Mouse (Mus musculus) embryonic facial prominence, embryonic 14.5 days (tissue): ENCODE data around the gene Mapk11. TPM values are rescaled to one million over a fixed set of nuclear protein-coding genes. Genes with fewer than 3 reads are reported as not detected.

ENCODE experiments used
- ATAC-seq: fragments of 200-750 bp; cut with Nextera tagmentation; 2 replicates; pipeline ENCODE4 v1.8.0; 2017; ENCODE audit warnings: low read depth, moderate number of reproducible peaks, moderate TSS enrichment
- DNase-seq: peaks from one replicate; pipeline ENCODE4 v3.0.0-alpha.2; 2015; ENCODE audit warnings: low spot score
- H3K27ac ChIP-seq: fragments of 300-500 bp; sonication (generic); replicated peaks from 2 replicates; pipeline ENCODE4 v1.5.1; 2014; ENCODE audit warnings: low read depth, mild to moderate bottlenecking, low read length, moderate library complexity
- H3K27me3 ChIP-seq: fragments of 300-500 bp; sonication (generic); replicated peaks from 2 replicates; pipeline ENCODE4 v1.6.1; 2014; ENCODE audit warnings: low read length; ENCODE audit not compliant: control insufficient read depth, insufficient read depth
- H3K36me3 ChIP-seq: fragments of 300-500 bp; sonication (generic); 2 replicates; pipeline ENCODE4 v1.6.1; 2014; ENCODE audit warnings: low read length, mixed read lengths; ENCODE audit not compliant: control insufficient read depth, insufficient read depth
- H3K4me1 ChIP-seq: fragments of 300-500 bp; sonication (generic); 2 replicates; pipeline ENCODE4 v1.6.1; 2014; ENCODE audit warnings: antibody characterized with exemption, low read length; ENCODE audit not compliant: control insufficient read depth, insufficient read depth
- H3K4me2 ChIP-seq: fragments of 300-500 bp; sonication (generic); 2 replicates; pipeline ENCODE4 v1.6.1; 2014; ENCODE audit warnings: low read depth, mild to moderate bottlenecking, low read length, moderate library complexity, mixed read lengths
- H3K4me3 ChIP-seq: fragments of 300-500 bp; sonication (generic); 2 replicates; pipeline ENCODE4 v1.5.1; 2014; ENCODE audit warnings: low read depth, mild to moderate bottlenecking, low read length
- H3K9ac ChIP-seq: fragments of 300-500 bp; sonication (generic); 2 replicates; pipeline ENCODE4 v1.6.1; 2014; ENCODE audit warnings: low read depth, mild to moderate bottlenecking, low read length, moderate library complexity, mixed read lengths
- H3K9me3 ChIP-seq: fragments of 300-500 bp; sonication (generic); 2 replicates; pipeline ENCODE4 v1.6.1; 2016; ENCODE audit warnings: low read length; ENCODE audit not compliant: control insufficient read depth
- WGBS: fragments of 180-500 bp; shearing (Covaris S2); extraction: QIAGEN DNeasy Blood & Tissue Kit; methylation state at CpG from one replicate; pipeline ENCODE4 v1.1.7; 2014; 5-methylcytosine and 5-hydroxymethylcytosine counted together
- polyA plus RNA-seq: library from polyadenylated mRNA; unstranded; fragments of >200 nt; fragmentation: Nextera tagmentation; extraction: Ambion mirVana; gene quantifications from 2 replicates; pipeline ENCODE4 v1.2.1, GENCODE M21; 2014

Gene Mapk11
- polyA plus RNA-seq, 1 experiment from 2014 or later: 8.6 TPM

- WGBS: 0% methylated on average over 11 of the region's 13 CpGs
- H3K9ac ChIP-seq: peak overlapping the region; percentile 74; the same call in 1 of the 2 replicates
Observed at GRCm38 (mm10) chr15:89150041-89150390, 588 bp upstream of the Mapk11 start.

GRCm38 (mm10) chr15:89148496-89149270, 745 bp downstream of the Mapk11 start:
- Histone ChIP-seq H3K36me3 (peaks cover 4% of the 10 kb centered on the region; the same call in 1 of the 2 replicates), H3K4me2 (peak overlapping the region; percentile 95), H3K9me3 (no peaks in the 10 kb centered on the region), H3K27ac (0 out of 2 replicates have a peak overlapping the region, but pooled peaks have one; percentile 39), H3K4me1 (peaks cover 20% of the 10 kb centered on the region), H3K4me3 (peak overlapping the region; percentile 70), H3K9ac (peak overlapping the region; percentile 74), H3K27me3 (peaks cover 36% of the 10 kb centered on the region)
- no peak for ATAC-seq
- WGBS: 8% methylated on average over 23 of the region's 25 CpGs
- DNase-seq: no peak

More at GRCm38 (mm10) chr15:89150041-89150390, 588 bp upstream of the Mapk11 start:
- Histone ChIP-seq H3K4me2 (peak overlapping the region; percentile 95), H3K27ac (no peak overlapping the region; the same call in 1 of the 2 replicates), H3K36me3 (peaks cover 18% of the 10 kb centered on the region), H3K4me3 (peak overlapping the region; percentile 70), H3K4me1 (peaks cover 20% of the 10 kb centered on the region), H3K27me3 (peaks cover 36% of the 10 kb centered on the region), H3K9me3 (no peaks in the 10 kb centered on the region)
- DNase-seq (peak; percentile 67), ATAC-seq (no peak)

GRCm38 (mm10) chr15:89147895-89148294, 1.5 kb downstream of the Mapk11 start:
- peaks cover 37% of the 10 kb centered on the region for H3K27me3 ChIP-seq
- no peak for DNase-seq
- H3K4me1 ChIP-seq: peaks cover 20% of the 10 kb centered on the region
- no peak for ATAC-seq
- WGBS: 63% methylated on average over 4 of the region's 4 CpGs
- peak overlapping the region; percentile 95 for H3K4me2 ChIP-seq
- no peaks in the 10 kb centered on the region for H3K9me3 ChIP-seq
- no peaks in the 10 kb centered on the region for H3K36me3 ChIP-seq
- H3K4me3 ChIP-seq: peak overlapping the region; percentile 70
- no peak overlapping the region for H3K27ac ChIP-seq
- H3K9ac ChIP-seq: no peak overlapping the region

- ATAC-seq: no peak
- H3K27me3 ChIP-seq: peaks cover 40% of the 10 kb centered on the region
- H3K27ac ChIP-seq: no peak overlapping the region
- peaks cover 20% of the 10 kb centered on the region for H3K4me1 ChIP-seq
- peak overlapping the region; percentile 30 for H3K4me3 ChIP-seq
- H3K9me3 ChIP-seq: no peaks in the 10 kb centered on the region
- WGBS: 20% methylated on average over 10 of the region's 10 CpGs
- no peaks in the 10 kb centered on the region for H3K36me3 ChIP-seq
- H3K4me2 ChIP-seq: peak overlapping the region; percentile 95
- DNase-seq: no peak
- no peak overlapping the region for H3K9ac ChIP-seq
Observed at GRCm38 (mm10) chr15:89147456-89147855, 2.0 kb downstream of the Mapk11 start.

- no peaks in the 10 kb centered on the region for H3K9me3 ChIP-seq
- H3K27ac ChIP-seq: no peak overlapping the region; the same call in 1 of the 2 replicates
- H3K4me1 ChIP-seq: peaks cover 20% of the 10 kb centered on the region
- no peak for ATAC-seq
- H3K4me2 ChIP-seq: peak overlapping the region; percentile 95
- H3K4me3 ChIP-seq: peak overlapping the region; percentile 30
- peak; percentile 38 for DNase-seq
- peaks cover 45% of the 10 kb centered on the region for H3K27me3 ChIP-seq
- WGBS: 8% methylated on average over 12 of the region's 16 CpGs
- H3K9ac ChIP-seq: peak overlapping the region; percentile 56
- no peaks in the 10 kb centered on the region for H3K36me3 ChIP-seq
Observed at GRCm38 (mm10) chr15:89147024-89147423, 2.4 kb downstream of the Mapk11 start.

- DNase-seq (peak; percentile 49), ATAC-seq (peak; percentile 30; the same call in 1 of the 2 replicates)
- peak overlapping the region; percentile 30 for H3K4me3 ChIP-seq
- H3K27ac ChIP-seq: no peak overlapping the region; the same call in 1 of the 2 replicates
- peak overlapping the region; percentile 95 for H3K4me2 ChIP-seq
- no peaks in the 10 kb centered on the region for H3K36me3 ChIP-seq
- H3K4me1 ChIP-seq: peaks cover 20% of the 10 kb centered on the region
- H3K9me3 ChIP-seq: no peaks in the 10 kb centered on the region
- H3K27me3 ChIP-seq: peaks cover 50% of the 10 kb centered on the region
- H3K9ac ChIP-seq: peak overlapping the region; percentile 56
- WGBS: 1% methylated on average over 19 of the region's 27 CpGs
Observed at GRCm38 (mm10) chr15:89146537-89146936, 2.9 kb downstream of the Mapk11 start.

- DNase-seq: no peak
- Histone ChIP-seq H3K36me3 (no peaks in the 10 kb centered on the region), H3K27me3 (peaks cover 56% of the 10 kb centered on the region), H3K9me3 (no peaks in the 10 kb centered on the region), H3K9ac (no peak overlapping the region), H3K4me1 (peaks cover 21% of the 10 kb centered on the region), H3K4me3 (no peak overlapping the region), H3K27ac (no peak overlapping the region), H3K4me2 (peak overlapping the region; percentile 95)
- ATAC-seq: no peak
- WGBS: 77% methylated on average over 22 of the region's 24 CpGs
Observed at GRCm38 (mm10) chr15:89145813-89146350, 3.5 kb downstream of the Mapk11 start.

- 90% methylated on average over 11 of the region's 11 CpGs for WGBS
- no peak for DNase-seq
- Histone ChIP-seq H3K4me1 (peaks cover 23% of the 10 kb centered on the region), H3K27me3 (peaks cover 65% of the 10 kb centered on the region), H3K27ac (no peak overlapping the region), H3K4me2 (no peak overlapping the region), H3K36me3 (no peaks in the 10 kb centered on the region), H3K9ac (no peak overlapping the region), H3K4me3 (no peak overlapping the region), H3K9me3 (no peaks in the 10 kb centered on the region)
- ATAC-seq: no peak
Observed at GRCm38 (mm10) chr15:89144965-89145364, 4.5 kb downstream of the Mapk11 start.
